ENCODE assay signal across 8 mouse cellular contexts in genomic region chr17:4865621-4866020, GRCm38 (mm10).
DNase-seq lines count a peak whose midpoint lies in the region; ATAC-seq lines count a peak whose summit lies in the region.

No protein-coding gene starts in this region.

- H3K9ac ChIP-seq in heart, embryonic 14.5 days (ENCODE audit: low read length) = peak overlapping the region; percentile 11; the same call in 1 of the 2 replicates
- H3K9ac ChIP-seq in heart, embryonic 11.5 days (ENCODE audit: low read depth, low read length) = no peak overlapping the region

- H3K27me3 ChIP-seq in heart, embryonic 14.5 days (ENCODE audit: control insufficient read depth, insufficient read depth, low read length) = no peaks in the 10 kb centered on the region
- H3K27me3 ChIP-seq in heart, embryonic 11.5 days (ENCODE audit: control insufficient read depth, insufficient read depth, low read length) = no peaks in the 10 kb centered on the region

- no peaks in the 10 kb centered on the region for H3K9me3 ChIP-seq in heart, embryonic 14.5 days (ENCODE audit: control insufficient read depth, low read length)
- no peaks in the 10 kb centered on the region for H3K9me3 ChIP-seq in heart, embryonic 11.5 days (replicated peaks; ENCODE audit: control insufficient read depth, low read length)

- intact Hi-C loops in heart, postnatal 10 days (cut with DNase I) = no loop called here

- peak; percentile 15 to 27 for DNase-seq in heart, postnatal 10 days
- DNase-seq in left cerebral cortex, adult 9 months (ENCODE audit: low spot score in 2 of 2) = peak; percentile 42 to 62
- DNase-seq in right cerebral cortex, postnatal 4 days = peak; percentile 30
- no peak for DNase-seq in urinary bladder, postnatal 4 days (ENCODE audit: low spot score in 2 of 2)
- DNase-seq in spleen, adult 12 weeks (ENCODE audit: low spot score) = no peak

- peak overlapping the region in 1 of 2 experiments; percentile 44; a peak in 1 of 4 replicates for H3K27ac ChIP-seq in heart, embryonic 14.5 days (replicated peaks in 1 of 2; ENCODE audit: control insufficient read depth in 1 of 2, insufficient read depth in 1 of 2, low read depth in 2 of 2, low read length in 2 of 2)
- H3K27ac ChIP-seq in heart, embryonic 11.5 days (ENCODE audit: low read depth, low read length) = no peak overlapping the region
- no peak overlapping the region for H3K27ac ChIP-seq in brown adipose tissue, adult 24 weeks (replicated peaks; ENCODE audit: low read depth, low read length)

- H3K4me1 ChIP-seq in heart, embryonic 14.5 days (ENCODE audit: control insufficient read depth in 2 of 2, insufficient read depth in 2 of 2, low read length in 2 of 2) = peaks cover 8 to 11% of the 10 kb centered on the region in 2 experiments
- no peaks in the 10 kb centered on the region for H3K4me1 ChIP-seq in heart, embryonic 11.5 days (ENCODE audit: control insufficient read depth, insufficient read depth, low read length)
- H3K4me1 ChIP-seq in brown adipose tissue, adult 24 weeks (ENCODE audit: control insufficient read depth, insufficient read depth, insufficient read length, low read length) = peaks cover 8% of the 10 kb centered on the region

- 54% methylated on average over 10 of the region's 10 CpGs for WGBS in heart, embryonic 14.5 days
- 73% methylated on average over 10 of the region's 10 CpGs for WGBS in heart, embryonic 11.5 days (ENCODE audit: insufficient replicate concordance)

- peak overlapping the region; percentile 35 for H3K4me2 ChIP-seq in heart, embryonic 14.5 days (ENCODE audit: low read length)
- no peak overlapping the region for H3K4me2 ChIP-seq in heart, embryonic 11.5 days

- no peak for ATAC-seq in heart, embryonic 14.5 days (ENCODE audit: insufficient number of reproducible peaks, insufficient read depth, low FRiP score, low read depth)
- no peak for ATAC-seq in heart, embryonic 11.5 days (replicated peaks; ENCODE audit: insufficient number of reproducible peaks, low FRiP score, low TSS enrichment)

- H3K4me3 ChIP-seq in heart, embryonic 14.5 days (ENCODE audit: control insufficient read depth in 1 of 2, insufficient read depth in 1 of 2, low read depth in 1 of 2, low read length in 2 of 2) = no peak overlapping the region
- H3K4me3 ChIP-seq in heart, embryonic 11.5 days (ENCODE audit: low read depth, low read length) = no peak overlapping the region
- peak overlapping the region; percentile 19; the same call in 1 of the 2 replicates for H3K4me3 ChIP-seq in brown adipose tissue, adult 24 weeks (ENCODE audit: insufficient read depth, low read depth, low read length)

- no peaks in the 10 kb centered on the region for H3K36me3 ChIP-seq in heart, embryonic 14.5 days (ENCODE audit: control insufficient read depth, insufficient read depth, low read length)
- no peaks in the 10 kb centered on the region for H3K36me3 ChIP-seq in heart, embryonic 11.5 days (ENCODE audit: control insufficient read depth, insufficient read depth, low read length)

Comparison
In these comparisons a context has a peak if more than half of its experiments do, and no peak if none do; other contexts are left out.
1. DNase-seq: peak in heart, postnatal 10 days (2 of 2), left cerebral cortex, adult 9 months (2 of 2) and right cerebral cortex, postnatal 4 days (single experiment); none in urinary bladder, postnatal 4 days (0 of 2) and spleen, adult 12 weeks (single experiment).